ENCODE assay signal across 27 mouse cellular contexts in the genomic region with DNA sequence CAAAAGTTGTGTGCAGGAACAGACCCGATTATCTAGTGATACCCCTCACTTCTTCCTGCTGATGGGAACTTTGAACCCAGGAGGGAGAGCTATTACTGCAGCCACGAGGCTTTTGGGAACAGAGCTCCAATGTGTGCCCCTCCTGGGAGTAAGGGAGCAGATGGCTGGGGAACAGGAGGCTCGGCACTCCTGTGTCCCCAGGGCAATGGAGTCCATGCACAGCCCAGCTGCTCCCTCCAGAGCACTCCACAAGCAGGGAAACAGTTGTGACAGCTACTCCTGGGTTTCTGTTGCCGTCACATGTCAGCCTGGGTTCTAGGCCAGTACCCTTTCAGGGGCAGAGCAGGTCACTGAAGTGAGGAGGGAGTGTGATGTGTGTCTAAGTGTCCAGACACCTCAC. TPM values are rescaled to one million over a fixed set of nuclear protein-coding genes. Genes with fewer than 3 reads are reported as not detected.
DNase-seq lines count a peak whose midpoint lies in the region; ATAC-seq and TF ChIP-seq lines count a peak whose summit lies in the region.
"Had no signal": no experiment of that assay in that cellular context is flagged by ENCODE, and none has a peak within 500 bp of the region (broad histone marks: within the 10 kb centered on the region; RNA-seq: fewer than 3 reads in every experiment).

No protein-coding gene starts in this region.

- H3K27me3 ChIP-seq in heart, adult 2 months (ENCODE audit: control insufficient read depth, insufficient read depth, low read length), result no peaks in the 10 kb centered on the region
- H3K27me3 ChIP-seq in heart, embryonic 10.5 days (ENCODE audit: insufficient read depth, poor library complexity, severe bottlenecking), result peaks cover 51% of the 10 kb centered on the region
- no peaks in the 10 kb centered on the region for H3K27me3 ChIP-seq in midbrain, embryonic 13.5 days
- H3K27me3 ChIP-seq in midbrain, embryonic 10.5 days (ENCODE audit: low read depth, poor library complexity, severe bottlenecking), result no peaks in the 10 kb centered on the region
- H3K27me3 ChIP-seq: CH12.LX; neural tube, embryonic 12.5 days had no signal

- H3K4me2 ChIP-seq in midbrain, embryonic 13.5 days (replicated peaks), result no peak overlapping the region
- H3K4me2 ChIP-seq: liver, embryonic 12.5 days; neural tube, embryonic 12.5 days had no signal

- H3K36me3 ChIP-seq in heart, adult 2 months (ENCODE audit: control insufficient read depth, insufficient read depth, low read length), result no peaks in the 10 kb centered on the region
- H3K36me3 ChIP-seq in heart, embryonic 10.5 days, result peaks cover 46% of the 10 kb centered on the region
- peaks cover 67% of the 10 kb centered on the region for H3K36me3 ChIP-seq in midbrain, embryonic 13.5 days
- peaks cover 70% of the 10 kb centered on the region for H3K36me3 ChIP-seq in midbrain, embryonic 10.5 days

- 49% methylated on average over 4 of the region's 4 CpGs for WGBS in heart, adult 2 months
- WGBS in heart, embryonic 10.5 days, result 77% methylated on average over 4 of the region's 4 CpGs
- WGBS in midbrain, embryonic 13.5 days, result 48% methylated on average over 4 of the region's 4 CpGs
- 79% methylated on average over 4 of the region's 4 CpGs for WGBS in midbrain, embryonic 10.5 days

- no peak for TF ChIP-seq CTCF in heart, adult 2 months (IDR thresholded peaks at IDR 0.05)

- TF ChIP-seq EP300 in heart, adult 2 months (IDR thresholded peaks at IDR 0.05; ENCODE audit: insufficient read depth, low read depth, low read length), result peak; percentile 50

- no peak for TF ChIP-seq POLR2A in heart, adult 2 months (IDR thresholded peaks at IDR 0.05; ENCODE audit: insufficient read depth, low read depth, low read length)

- intact Hi-C loops in heart, adult 2 months (cut with DNase I), result no loop called here

- no peaks in the 10 kb centered on the region for H3K79me2 ChIP-seq in heart, adult 2 months (replicated peaks; ENCODE audit: control insufficient read depth, insufficient read depth, low read length)

- no peak overlapping the region for H3K4me3 ChIP-seq in heart, adult 2 months
- no peak overlapping the region for H3K4me3 ChIP-seq in heart, embryonic 10.5 days
- H3K4me3 ChIP-seq in midbrain, embryonic 13.5 days (replicated peaks), result no peak overlapping the region
- no peak overlapping the region for H3K4me3 ChIP-seq in midbrain, embryonic 10.5 days
- H3K4me3 ChIP-seq: liver, embryonic 12.5 days; megakaryocyte, embryonic 14.5 days; myocyte; neural tube, embryonic 12.5 days had no signal

- no peaks in the 10 kb centered on the region for H3K9me3 ChIP-seq in heart, embryonic 10.5 days
- H3K9me3 ChIP-seq in midbrain, embryonic 13.5 days, result no peaks in the 10 kb centered on the region
- no peaks in the 10 kb centered on the region for H3K9me3 ChIP-seq in midbrain, embryonic 10.5 days (replicated peaks)
- H3K9me3 ChIP-seq: liver, embryonic 12.5 days; megakaryocyte, embryonic 14.5 days; neural tube, embryonic 12.5 days had no signal

- peaks cover 4% of the 10 kb centered on the region for H3K4me1 ChIP-seq in heart, adult 2 months (ENCODE audit: control insufficient read depth, insufficient read depth, low read length)
- H3K4me1 ChIP-seq in heart, embryonic 10.5 days, result peaks cover 16% of the 10 kb centered on the region
- peaks cover 33% of the 10 kb centered on the region for H3K4me1 ChIP-seq in midbrain, embryonic 13.5 days (replicated peaks)
- peaks cover 15% of the 10 kb centered on the region for H3K4me1 ChIP-seq in midbrain, embryonic 10.5 days

- H3K9ac ChIP-seq in heart, adult 2 months (ENCODE audit: low read depth, low read length), result no peak overlapping the region
- no peak overlapping the region for H3K9ac ChIP-seq in midbrain, embryonic 13.5 days (replicated peaks)
- H3K9ac ChIP-seq: liver, embryonic 12.5 days; liver, postnatal 0 days; neural tube, embryonic 12.5 days had no signal

- ATAC-seq in midbrain, embryonic 13.5 days, result peak; percentile 10; the same call in 1 of the 2 replicates
- ATAC-seq: intestine, embryonic 16.5 days; liver, embryonic 12.5 days; liver, postnatal 0 days had no signal

- peak; percentile 18 for DNase-seq in adrenal gland, postnatal 14 days
- DNase-seq in adrenal gland, postnatal 10 days, result no peak
- DNase-seq in heart, adult 2 months, result no peak
- DNase-seq in heart, embryonic 10.5 days (ENCODE audit: low spot score), result no peak
- no peak for DNase-seq in midbrain, embryonic 10.5 days (ENCODE audit: low spot score)
- no peak for DNase-seq in yolk sac, embryonic 10.5 days (ENCODE audit: low spot score)
- DNase-seq in spleen, postnatal 10 days (ENCODE audit: low spot score in 2 of 2), result no peak
- DNase-seq: adrenal gland, adult 8-10 months; cerebellum, postnatal 10 days; gastrocnemius, postnatal 14 days; kidney, adult 8-10 months; layer of hippocampus, postnatal 36 days; left cerebral cortex, postnatal 4 days; liver, postnatal 0 days; lung, postnatal 4 days; right cerebral cortex, postnatal 25 days; thymus, adult 18-20 months; thymus, postnatal 25 days had no signal

- H3K27ac ChIP-seq in heart, adult 2 months, result no peak overlapping the region
- H3K27ac ChIP-seq in heart, embryonic 10.5 days, result no peak overlapping the region
- no peak overlapping the region; the same call in 1 of the 2 replicates for H3K27ac ChIP-seq in midbrain, embryonic 13.5 days
- no peak overlapping the region for H3K27ac ChIP-seq in midbrain, embryonic 10.5 days (replicated peaks)
- H3K27ac ChIP-seq: kidney, postnatal 0 days; liver, embryonic 12.5 days; neural tube, embryonic 12.5 days; stomach, postnatal 0 days had no signal

RNA-seq across cellular contexts. Expression of a gene that starts 20.7 kb away (rescaled TPM):
- total RNA-seq in adrenal gland, postnatal 14 days (2021), result 45.1 and 50.2 TPM in 2 replicates
- total RNA-seq in adrenal gland, postnatal 10 days (2021), result 10 to 100 TPM; 40.7 to 52.5 TPM
- 10 to 100 TPM; 61.9 to 87.4 TPM for total RNA-seq in heart, adult 2 months (2021)
- polyA plus RNA-seq in heart, adult 2 months (2012; rRNA removed), result 44.5 and 55.4 TPM in 2 replicates
- polyA plus RNA-seq in heart, embryonic 10.5 days (2016; fragmentation: Nextera tagmentation; extraction: Ambion mirVana), result 16.3 and 33.5 TPM in 2 replicates
- 238 and 300 TPM in 2 replicates for polyA plus RNA-seq in midbrain, embryonic 13.5 days (2015; fragmentation: Nextera tagmentation; extraction: Ambion mirVana)
- 91.5 and 129 TPM in 2 replicates for polyA plus RNA-seq in midbrain, embryonic 10.5 days (2016; fragmentation: Nextera tagmentation; extraction: Ambion mirVana)
